Mouse (Mus musculus): ENCODE data around the gene Ctsl. TPM values are rescaled to one million over a fixed set of nuclear protein-coding genes. Genes with fewer than 3 reads are reported as not detected.

Ctsl gene
- polyA plus RNA-seq, 1 experiment from 2014 or later: 132 TPM

DNA sequence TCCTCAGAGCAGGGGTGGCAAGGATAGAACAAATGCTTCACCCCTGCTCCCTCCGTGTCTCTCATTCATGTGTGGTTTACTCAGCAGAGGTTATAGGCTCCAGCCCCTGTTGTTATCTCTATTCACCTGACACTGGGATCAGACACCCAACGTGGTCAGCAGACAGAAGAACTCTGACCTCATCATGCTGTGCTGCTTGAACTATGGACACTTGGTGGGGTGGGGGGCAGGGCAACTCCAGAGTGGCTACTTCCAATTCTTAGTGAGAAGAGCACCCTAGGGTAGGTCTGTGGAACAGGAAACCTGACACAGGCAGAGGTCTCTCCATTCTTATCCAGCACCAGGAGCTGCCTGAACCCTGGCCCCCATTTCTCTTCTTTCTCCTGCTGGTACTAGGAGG, 15.4 kb upstream of the Ctsl start:
- H3K4me2 ChIP-seq (ENCODE audit: low read depth, severe bottlenecking): no peak overlapping the region
- ATAC-seq (ENCODE audit: insufficient number of reproducible peaks, low FRiP score, low TSS enrichment, low read depth) (no peak), DNase-seq (ENCODE audit: low spot score) (no peak)
- H3K4me1 ChIP-seq (ENCODE audit: control insufficient read depth, insufficient read depth, low read length): no peaks in the 10 kb centered on the region
- no peak overlapping the region for H3K4me3 ChIP-seq (ENCODE audit: low read depth, low read length)
- no peak overlapping the region for H3K27ac ChIP-seq (replicated peaks; ENCODE audit: low read depth, low read length)
- no peaks in the 10 kb centered on the region for H3K9me3 ChIP-seq (ENCODE audit: control insufficient read depth, low read length)
- H3K9ac ChIP-seq (ENCODE audit: low read length): no peak overlapping the region
- WGBS: 54% methylated on average over 2 of the region's 2 CpGs
- H3K36me3 ChIP-seq (ENCODE audit: control insufficient read depth, insufficient read depth, low read length): no peaks in the 10 kb centered on the region
- no peaks in the 10 kb centered on the region for H3K27me3 ChIP-seq (ENCODE audit: control insufficient read depth, insufficient read depth, low read length)

DNA sequence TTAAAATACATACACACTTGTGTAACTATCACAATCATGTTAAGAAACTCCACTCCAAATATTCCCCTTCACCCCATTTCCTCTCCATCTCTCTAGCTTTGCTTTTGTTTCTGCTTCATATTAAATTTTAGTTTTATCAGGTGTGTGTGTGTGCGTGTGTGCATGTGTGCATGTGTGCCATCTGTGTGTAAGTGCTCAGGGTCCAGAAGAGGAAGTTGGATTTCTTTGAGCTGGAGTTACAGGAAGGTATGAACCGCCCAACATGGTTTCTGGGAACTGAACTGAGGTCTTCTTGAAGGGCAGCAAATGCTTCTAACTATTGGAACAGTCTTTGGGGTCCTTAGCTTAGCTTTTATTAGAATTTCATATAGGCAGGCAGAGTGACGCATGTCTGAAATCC, 14.2 kb upstream of the Ctsl start:
- Histone ChIP-seq H3K27me3 (ENCODE audit: control insufficient read depth, insufficient read depth, low read length) (no peaks in the 10 kb centered on the region), H3K9ac (ENCODE audit: low read length) (no peak overlapping the region), H3K4me1 (ENCODE audit: control insufficient read depth, insufficient read depth, low read length) (no peaks in the 10 kb centered on the region), H3K4me3 (ENCODE audit: low read depth, low read length) (no peak overlapping the region), H3K9me3 (ENCODE audit: control insufficient read depth, low read length) (no peaks in the 10 kb centered on the region), H3K4me2 (ENCODE audit: low read depth, severe bottlenecking) (no peak overlapping the region), H3K36me3 (ENCODE audit: control insufficient read depth, insufficient read depth, low read length) (no peaks in the 10 kb centered on the region), H3K27ac (replicated peaks; ENCODE audit: low read depth, low read length) (no peak overlapping the region)
- ATAC-seq (ENCODE audit: insufficient number of reproducible peaks, low FRiP score, low TSS enrichment, low read depth) (no peak), DNase-seq (ENCODE audit: low spot score) (no peak)
- 83% methylated on average over 3 of the region's 3 CpGs for WGBS

DNA sequence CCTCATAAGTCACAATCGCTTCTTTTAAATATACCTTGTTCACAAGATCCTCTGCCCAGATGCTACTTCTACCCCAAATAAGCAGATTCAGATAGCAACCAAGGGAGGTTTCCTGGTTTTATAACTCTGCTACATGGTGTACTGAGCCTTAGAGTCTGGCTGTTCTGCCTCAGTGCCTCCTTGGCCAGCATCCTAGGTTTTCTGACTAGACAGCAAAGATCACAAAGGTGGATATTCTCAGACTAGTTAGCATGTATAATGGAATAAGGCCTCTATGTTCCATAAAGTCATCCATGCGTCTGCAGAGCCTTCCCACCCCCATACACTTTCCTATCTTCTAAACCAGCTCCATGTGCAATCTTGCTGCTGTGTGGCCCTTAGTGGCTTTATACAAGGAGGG, 9.6 kb upstream of the Ctsl start:
- H3K27ac ChIP-seq (replicated peaks; ENCODE audit: low read depth, low read length): no peak overlapping the region
- H3K9me3 ChIP-seq (ENCODE audit: control insufficient read depth, low read length): no peaks in the 10 kb centered on the region
- no peak overlapping the region for H3K9ac ChIP-seq (ENCODE audit: low read length)
- no peak overlapping the region for H3K4me3 ChIP-seq (ENCODE audit: low read depth, low read length)
- no peak overlapping the region for H3K4me2 ChIP-seq (ENCODE audit: low read depth, severe bottlenecking)
- no peaks in the 10 kb centered on the region for H3K4me1 ChIP-seq (ENCODE audit: control insufficient read depth, insufficient read depth, low read length)
- DNase-seq (ENCODE audit: low spot score) (no peak), ATAC-seq (ENCODE audit: insufficient number of reproducible peaks, low FRiP score, low TSS enrichment, low read depth) (no peak)
- no peaks in the 10 kb centered on the region for H3K27me3 ChIP-seq (ENCODE audit: control insufficient read depth, insufficient read depth, low read length)
- WGBS: 92% methylated on average over 2 of the region's 2 CpGs
- no peaks in the 10 kb centered on the region for H3K36me3 ChIP-seq (ENCODE audit: control insufficient read depth, insufficient read depth, low read length)

DNA sequence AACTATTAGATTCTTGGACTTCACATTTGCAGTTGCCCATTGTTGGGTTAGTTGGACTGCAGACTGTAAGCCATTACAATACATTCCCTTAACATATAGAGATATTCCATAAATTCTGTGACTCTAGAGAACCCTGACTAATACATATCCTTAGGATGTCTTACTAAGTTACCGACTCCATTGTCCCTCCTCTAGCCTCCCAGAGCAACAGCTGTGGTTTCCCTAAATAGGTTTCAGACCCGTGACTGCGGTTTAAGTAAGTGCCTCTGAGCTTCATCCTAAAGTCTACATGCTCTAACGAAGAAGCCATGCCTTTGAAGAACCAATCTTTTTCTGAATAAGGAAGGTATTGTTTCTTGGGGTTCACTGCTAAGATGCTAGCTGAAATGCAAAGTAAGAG, 7.9 kb upstream of the Ctsl start:
- Histone ChIP-seq H3K36me3 (ENCODE audit: control insufficient read depth, insufficient read depth, low read length) (no peaks in the 10 kb centered on the region), H3K27ac (replicated peaks; ENCODE audit: low read depth, low read length) (no peak overlapping the region), H3K4me3 (ENCODE audit: low read depth, low read length) (no peak overlapping the region), H3K4me1 (ENCODE audit: control insufficient read depth, insufficient read depth, low read length) (no peaks in the 10 kb centered on the region), H3K27me3 (ENCODE audit: control insufficient read depth, insufficient read depth, low read length) (no peaks in the 10 kb centered on the region), H3K9me3 (ENCODE audit: control insufficient read depth, low read length) (no peaks in the 10 kb centered on the region), H3K9ac (ENCODE audit: low read length) (no peak overlapping the region), H3K4me2 (ENCODE audit: low read depth, severe bottlenecking) (no peak overlapping the region)
- ATAC-seq (ENCODE audit: insufficient number of reproducible peaks, low FRiP score, low TSS enrichment, low read depth): no peak
- WGBS: 80% methylated on average over 4 of the region's 4 CpGs
- DNase-seq (ENCODE audit: low spot score): no peak

DNA sequence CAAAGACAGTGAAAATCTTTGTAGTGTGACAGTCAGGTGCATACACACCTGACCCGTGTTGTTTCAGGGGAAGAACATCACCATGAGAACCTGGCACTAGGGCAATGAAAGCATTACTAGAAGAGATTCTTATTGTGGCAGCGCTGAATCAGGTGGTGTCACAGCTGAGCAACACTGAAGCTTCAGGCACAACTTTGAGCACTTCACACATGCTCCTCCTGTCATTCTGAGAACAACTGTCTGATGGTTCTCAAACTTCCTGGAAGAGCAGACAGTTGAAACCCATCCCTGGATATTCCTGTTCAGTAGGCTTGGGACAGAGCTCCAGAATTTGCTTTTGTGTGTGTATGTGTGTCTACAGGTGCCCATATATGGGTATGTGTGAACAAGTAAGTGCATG, 5.8 kb upstream of the Ctsl start:
- 92% methylated on average over 2 of the region's 2 CpGs for WGBS
- H3K36me3 ChIP-seq (ENCODE audit: control insufficient read depth, insufficient read depth, low read length): no peaks in the 10 kb centered on the region
- H3K9me3 ChIP-seq (ENCODE audit: control insufficient read depth, low read length): no peaks in the 10 kb centered on the region

DNA sequence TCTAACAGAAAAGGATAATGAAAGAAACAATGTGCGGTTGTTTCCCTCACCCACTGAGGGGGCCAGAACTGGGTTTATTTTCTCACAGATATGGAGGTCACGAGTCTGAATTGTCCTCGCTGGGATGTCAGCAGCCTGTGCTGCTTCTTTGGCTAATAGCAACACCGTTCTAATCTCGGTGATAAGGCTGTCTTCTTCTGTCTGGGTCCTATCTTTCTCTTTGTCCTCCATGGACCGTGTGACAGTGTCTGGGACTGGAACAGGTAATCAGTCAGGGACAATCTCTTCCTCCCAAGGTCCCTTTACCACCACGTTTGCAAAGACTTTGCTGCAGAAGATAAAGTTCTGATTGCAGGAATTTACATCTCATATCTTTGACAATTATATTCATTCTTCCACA, 4.5 kb upstream of the Ctsl start:
- H3K4me2 ChIP-seq (ENCODE audit: low read depth, severe bottlenecking): no peak overlapping the region
- DNase-seq (ENCODE audit: low spot score) (no peak), ATAC-seq (ENCODE audit: insufficient number of reproducible peaks, low FRiP score, low TSS enrichment, low read depth) (no peak)
- no peaks in the 10 kb centered on the region for H3K4me1 ChIP-seq (ENCODE audit: control insufficient read depth, insufficient read depth, low read length)
- no peaks in the 10 kb centered on the region for H3K27me3 ChIP-seq (ENCODE audit: control insufficient read depth, insufficient read depth, low read length)
- 72% methylated on average over 7 of the region's 7 CpGs for WGBS
- no peaks in the 10 kb centered on the region for H3K9me3 ChIP-seq (ENCODE audit: control insufficient read depth, low read length)
- no peak overlapping the region for H3K27ac ChIP-seq (replicated peaks; ENCODE audit: low read depth, low read length)
- H3K4me3 ChIP-seq (ENCODE audit: low read depth, low read length): no peak overlapping the region
- no peak overlapping the region for H3K9ac ChIP-seq (ENCODE audit: low read length)
- H3K36me3 ChIP-seq (ENCODE audit: control insufficient read depth, insufficient read depth, low read length): no peaks in the 10 kb centered on the region

More for the DNA sequence above, 5.8 kb upstream of the Ctsl start:
- no peak for DNase-seq (ENCODE audit: low spot score)
- no peak for ATAC-seq (ENCODE audit: insufficient number of reproducible peaks, low FRiP score, low TSS enrichment, low read depth)
- H3K27me3 ChIP-seq (ENCODE audit: control insufficient read depth, insufficient read depth, low read length): no peaks in the 10 kb centered on the region
- no peak overlapping the region for H3K27ac ChIP-seq (replicated peaks; ENCODE audit: low read depth, low read length)
- no peak overlapping the region for H3K9ac ChIP-seq (ENCODE audit: low read length)
- H3K4me2 ChIP-seq (ENCODE audit: low read depth, severe bottlenecking): no peak overlapping the region
- no peak overlapping the region for H3K4me3 ChIP-seq (ENCODE audit: low read depth, low read length)
- no peaks in the 10 kb centered on the region for H3K4me1 ChIP-seq (ENCODE audit: control insufficient read depth, insufficient read depth, low read length)

DNA sequence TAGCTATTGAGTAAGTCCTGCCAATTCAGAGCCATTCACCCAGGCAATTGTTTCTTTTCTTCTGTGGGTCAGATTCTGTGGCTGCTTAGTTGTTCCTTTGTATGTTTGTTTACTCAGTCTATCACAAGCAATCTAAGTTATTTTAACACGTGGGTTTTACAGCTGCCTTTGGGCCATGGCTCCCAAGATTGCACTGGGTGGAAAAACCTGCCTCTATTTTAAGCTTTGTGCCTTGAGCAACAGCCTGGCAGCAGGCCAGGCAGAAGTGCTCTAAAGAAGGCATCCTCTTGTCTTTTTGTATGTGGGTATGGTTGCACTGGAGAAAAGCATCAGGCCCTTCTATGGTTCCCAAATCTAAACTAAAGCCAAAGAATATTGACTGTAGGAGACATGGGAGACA, 3.0 kb upstream of the Ctsl start:
- WGBS: 24% methylated on average over 1 of the region's 1 CpGs
- DNase-seq (ENCODE audit: low spot score): no peak
- H3K4me3 ChIP-seq (ENCODE audit: low read depth, low read length): no peak overlapping the region
- no peaks in the 10 kb centered on the region for H3K9me3 ChIP-seq (ENCODE audit: control insufficient read depth, low read length)
- no peak overlapping the region for H3K27ac ChIP-seq (replicated peaks; ENCODE audit: low read depth, low read length)
- ATAC-seq (ENCODE audit: insufficient number of reproducible peaks, low FRiP score, low TSS enrichment, low read depth): no peak
- H3K9ac ChIP-seq (ENCODE audit: low read length): no peak overlapping the region
- H3K27me3 ChIP-seq (ENCODE audit: control insufficient read depth, insufficient read depth, low read length): no peaks in the 10 kb centered on the region
- no peaks in the 10 kb centered on the region for H3K36me3 ChIP-seq (ENCODE audit: control insufficient read depth, insufficient read depth, low read length)
- no peak overlapping the region for H3K4me2 ChIP-seq (ENCODE audit: low read depth, severe bottlenecking)
- peaks cover 3% of the 10 kb centered on the region; the same call in 1 of the 2 replicates for H3K4me1 ChIP-seq (ENCODE audit: control insufficient read depth, insufficient read depth, low read length)

DNA sequence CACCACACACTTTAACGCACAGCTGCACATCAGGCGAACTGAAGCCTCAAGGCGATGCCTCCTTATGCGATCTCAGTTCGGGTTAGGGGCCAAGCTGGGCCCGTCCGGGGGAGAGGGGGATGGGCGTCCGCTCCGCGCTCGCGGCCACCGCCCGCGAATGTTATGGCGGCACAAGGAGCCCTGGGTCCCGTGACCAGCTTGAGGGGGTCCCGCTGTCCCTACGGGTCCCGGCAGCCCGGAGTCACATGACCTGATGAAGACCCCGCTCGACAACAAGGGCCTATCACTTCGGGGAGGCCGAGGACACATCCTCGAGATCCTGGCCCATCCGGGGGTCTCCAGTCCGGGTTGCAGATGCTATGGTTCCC, 901 bp downstream of the Ctsl start:
- under 1% methylated on average over 29 of the region's 29 CpGs for WGBS
- H3K27ac ChIP-seq (replicated peaks; ENCODE audit: low read depth, low read length): no peak overlapping the region
- H3K9ac ChIP-seq (ENCODE audit: low read length): peak overlapping the region; percentile 84
- peak; percentile 83 for ATAC-seq (ENCODE audit: insufficient number of reproducible peaks, low FRiP score, low TSS enrichment, low read depth)
- peaks cover 6% of the 10 kb centered on the region; the same call in 1 of the 2 replicates for H3K36me3 ChIP-seq (ENCODE audit: control insufficient read depth, insufficient read depth, low read length)
- no peaks in the 10 kb centered on the region for H3K27me3 ChIP-seq (ENCODE audit: control insufficient read depth, insufficient read depth, low read length)
- peaks cover 5% of the 10 kb centered on the region; the same call in 1 of the 2 replicates for H3K4me1 ChIP-seq (ENCODE audit: control insufficient read depth, insufficient read depth, low read length)
- no peaks in the 10 kb centered on the region for H3K9me3 ChIP-seq (ENCODE audit: control insufficient read depth, low read length)
- peak overlapping the region; percentile 79 for H3K4me3 ChIP-seq (ENCODE audit: low read depth, low read length)
- no peak for DNase-seq (ENCODE audit: low spot score)
- peak overlapping the region; percentile 69 for H3K4me2 ChIP-seq (ENCODE audit: low read depth, severe bottlenecking)

DNA sequence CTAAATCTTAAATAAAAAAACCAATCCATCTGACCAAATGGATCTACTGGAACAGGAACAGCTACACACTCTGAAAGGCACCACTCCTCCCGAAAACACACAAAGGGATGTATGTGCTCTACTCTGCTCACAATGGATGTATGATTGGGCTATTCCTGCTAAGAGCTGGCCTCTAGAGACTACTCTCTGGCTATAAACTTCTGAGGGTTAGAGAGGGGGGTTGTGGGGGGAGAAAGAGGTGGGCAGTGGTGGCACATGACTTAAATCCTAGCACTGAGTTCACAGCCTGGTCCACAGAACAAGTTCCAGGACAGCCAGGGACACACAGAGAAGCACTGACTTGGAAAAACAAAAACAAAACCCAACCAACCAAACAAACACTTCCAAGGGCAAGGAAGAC, 2.1 kb downstream of the Ctsl start:
- no peaks in the 10 kb centered on the region for H3K9me3 ChIP-seq (ENCODE audit: control insufficient read depth, low read length)
- H3K4me3 ChIP-seq (ENCODE audit: low read depth, low read length): no peak overlapping the region
- 95% methylated on average over 1 of the region's 1 CpGs for WGBS
- no peak overlapping the region for H3K9ac ChIP-seq (ENCODE audit: low read length)
- peaks cover 5% of the 10 kb centered on the region; the same call in 1 of the 2 replicates for H3K4me1 ChIP-seq (ENCODE audit: control insufficient read depth, insufficient read depth, low read length)
- no peaks in the 10 kb centered on the region for H3K27me3 ChIP-seq (ENCODE audit: control insufficient read depth, insufficient read depth, low read length)
- DNase-seq (ENCODE audit: low spot score) (no peak), ATAC-seq (ENCODE audit: insufficient number of reproducible peaks, low FRiP score, low TSS enrichment, low read depth) (no peak)
- no peak overlapping the region for H3K27ac ChIP-seq (replicated peaks; ENCODE audit: low read depth, low read length)
- H3K36me3 ChIP-seq (ENCODE audit: control insufficient read depth, insufficient read depth, low read length): peaks cover 8% of the 10 kb centered on the region; the same call in 1 of the 2 replicates
- H3K4me2 ChIP-seq (ENCODE audit: low read depth, severe bottlenecking): no peak overlapping the region
